Mouse (Mus musculus) liver, embryonic 11.5 days (tissue): ENCODE data around the gene Ulk2. TPM values are rescaled to one million over a fixed set of nuclear protein-coding genes. Genes with fewer than 3 reads are reported as not detected.
"Not testable (repeated sequence)": the region's sequence is repeated elsewhere in the genome, so short reads cannot be mapped to it uniquely, and the experiment has no call there.

Experiments used
- ATAC-seq: fragments of 200-750 bp; cut with Nextera tagmentation; replicated peaks from 2 replicates; pipeline ENCODE4 v1.8.0; 2017; ENCODE audit warnings: moderate number of reproducible peaks, mild to moderate bottlenecking, moderate TSS enrichment, moderate library complexity; ENCODE audit not compliant: low FRiP score
- DNase-seq: peaks from one replicate; pipeline ENCODE4 v3.0.0-alpha.2; 2017; ENCODE audit warnings: low spot score
- H3K27ac ChIP-seq: fragments of 300-500 bp; sonication (generic); 2 replicates; pipeline ENCODE4 v1.5.1; 2014; ENCODE audit warnings: mild to moderate bottlenecking, low read depth, low read length, control low read depth
- H3K27me3 ChIP-seq: fragments of 300-500 bp; sonication (generic); replicated peaks from 2 replicates; pipeline ENCODE4 v1.6.1; 2014; ENCODE audit warnings: low read length, mixed read lengths; ENCODE audit not compliant: control insufficient read depth, insufficient read depth
- H3K36me3 ChIP-seq: fragments of 300-500 bp; sonication (generic); 2 replicates; pipeline ENCODE4 v1.6.1; 2014; ENCODE audit warnings: mild to moderate bottlenecking, low read length, moderate library complexity, mixed read lengths; ENCODE audit not compliant: control insufficient read depth, insufficient read depth
- H3K4me1 ChIP-seq: fragments of 300-500 bp; sonication (generic); replicated peaks from 2 replicates; pipeline ENCODE4 v1.6.1; 2014; ENCODE audit warnings: low read length, mixed read lengths; ENCODE audit not compliant: control insufficient read depth, insufficient read depth
- H3K4me2 ChIP-seq: fragments of 300-500 bp; sonication (generic); 2 replicates; pipeline ENCODE4 v1.6.1; 2014; ENCODE audit warnings: mild to moderate bottlenecking, control low read depth, moderate library complexity
- H3K4me3 ChIP-seq: fragments of 300-500 bp; sonication (generic); 2 replicates; pipeline ENCODE4 v1.5.1; 2014; ENCODE audit warnings: low read depth, low read length, control low read depth
- H3K9ac ChIP-seq: fragments of 300-500 bp; sonication (generic); 2 replicates; pipeline ENCODE4 v1.6.1; 2014; ENCODE audit warnings: low read depth, low read length, control low read depth
- H3K9me3 ChIP-seq: fragments of 300-500 bp; sonication (generic); 2 replicates; pipeline ENCODE4 v1.6.1; 2016; ENCODE audit warnings: low read length, inconsistent platforms, mixed read lengths; ENCODE audit not compliant: control insufficient read depth
- WGBS: fragments of 180-500 bp; shearing (Covaris S2); extraction: QIAGEN DNeasy Blood & Tissue Kit; methylation state at CpG from one replicate; pipeline ENCODE4 v1.1.7; 2014; 5-methylcytosine and 5-hydroxymethylcytosine counted together
- polyA plus RNA-seq: library from polyadenylated mRNA; unstranded; fragments of >200 nt; fragmentation: Nextera tagmentation; extraction: Ambion mirVana; gene quantifications from 2 replicates; pipeline ENCODE4 v1.2.1, GENCODE M21; 2014

Ulk2 gene
- polyA plus RNA-seq, 1 experiment from 2014 or later: 6.9 TPM

- whole genome bisulfite sequencing: under 1% methylated on average over 81 of the region's 87 CpGs
- H3K27me3 ChIP-seq: no peaks in the 10 kb centered on the region
- H3K36me3 ChIP-seq: no peaks in the 10 kb centered on the region
- peak; percentile 86 for ATAC-seq
- H3K4me1 ChIP-seq: no peaks in the 10 kb centered on the region; the same call in 1 of the 2 replicates
- DNase-seq: peak; percentile 85
- peak overlapping the region; percentile 86 for H3K27ac ChIP-seq
- H3K4me3 ChIP-seq: peak overlapping the region; percentile 94
- H3K9me3 ChIP-seq: no peaks in the 10 kb centered on the region
- H3K9ac ChIP-seq: peak overlapping the region; percentile 82
- peak overlapping the region; percentile 75 for H3K4me2 ChIP-seq
These were observed 474 bp downstream of the Ulk2 start for GRCm38 (mm10) chr11:61854211-61854987.

- Histone ChIP-seq H3K4me3 (peak overlapping the region; percentile 94), H3K36me3 (no peaks in the 10 kb centered on the region), H3K27me3 (no peaks in the 10 kb centered on the region), H3K4me2 (peak overlapping the region; percentile 75), H3K9me3 (no peaks in the 10 kb centered on the region), H3K4me1 (no peaks in the 10 kb centered on the region; the same call in 1 of the 2 replicates), H3K27ac (no peak overlapping the region), H3K9ac (peak overlapping the region; percentile 82)
- DNase-seq (no peak), ATAC-seq (no peak)
- 18% methylated on average over 5 of the region's 5 CpGs for WGBS
These were observed 1.2 kb downstream of the Ulk2 start for GRCm38 (mm10) chr11:61853659-61854058.

DNA sequence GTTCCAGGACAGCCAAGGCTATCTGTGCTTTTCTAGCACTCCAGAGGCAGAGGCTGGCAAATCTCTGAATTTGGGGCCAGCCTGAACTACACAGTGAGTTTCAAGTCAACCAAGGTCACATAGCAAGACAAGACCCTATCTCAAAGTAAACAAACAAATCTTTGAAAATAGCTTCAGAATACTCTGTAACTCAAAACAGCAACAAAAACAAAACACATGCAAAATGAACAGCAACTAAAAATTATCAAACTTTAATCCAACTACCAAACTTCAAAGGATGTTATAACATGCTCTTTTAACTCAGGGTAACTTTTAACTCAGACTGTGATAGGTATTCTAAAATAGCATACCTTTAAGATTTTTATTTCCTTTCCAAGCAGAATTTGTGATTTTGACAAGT lies 2.0 kb downstream of the Ulk2 start:
- Histone ChIP-seq H3K27me3 (no peaks in the 10 kb centered on the region), H3K4me3 (no peak overlapping the region), H3K36me3 (no peaks in the 10 kb centered on the region), H3K4me1 (no peaks in the 10 kb centered on the region; the same call in 1 of the 2 replicates), H3K27ac (no peak overlapping the region), H3K9me3 (no peaks in the 10 kb centered on the region), H3K4me2 (no peak overlapping the region), H3K9ac (no peak overlapping the region)
- DNase-seq (no peak), ATAC-seq (no peak)

DNA sequence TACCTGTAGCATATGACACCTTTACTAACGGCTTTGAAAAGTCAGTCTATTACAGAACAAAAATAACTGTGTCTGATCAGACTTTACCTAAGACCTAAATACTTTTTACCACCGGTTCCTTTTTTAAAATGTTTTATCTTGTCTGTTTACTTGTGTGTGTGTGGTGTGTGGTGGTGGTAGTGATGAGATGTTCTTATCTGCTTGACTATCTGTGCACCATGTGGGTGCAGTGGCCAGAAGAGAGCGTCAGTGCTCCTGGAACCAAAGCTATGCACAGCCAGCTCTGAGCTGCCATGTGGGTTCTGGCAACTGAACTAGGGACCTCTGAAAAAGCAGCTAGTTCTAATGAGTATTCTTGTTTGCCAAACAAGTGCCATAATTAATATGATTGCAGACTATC lies 3.7 kb downstream of the Ulk2 start:
- no peaks in the 10 kb centered on the region; the same call in 1 of the 2 replicates for H3K4me1 ChIP-seq
- WGBS: 66% methylated on average over 3 of the region's 3 CpGs
- no peaks in the 10 kb centered on the region for H3K36me3 ChIP-seq
- DNase-seq: no peak
- H3K4me3 ChIP-seq: no peak overlapping the region
- H3K9ac ChIP-seq: no peak overlapping the region
- no peaks in the 10 kb centered on the region for H3K27me3 ChIP-seq
- no peak for ATAC-seq
- no peaks in the 10 kb centered on the region for H3K9me3 ChIP-seq
- no peak overlapping the region for H3K27ac ChIP-seq
- no peak overlapping the region for H3K4me2 ChIP-seq

- H3K27me3 ChIP-seq, H3K36me3 ChIP-seq, H3K4me1 ChIP-seq, H3K27ac ChIP-seq, H3K9ac ChIP-seq, ATAC-seq, H3K4me3 ChIP-seq, H3K9me3 ChIP-seq, DNase-seq, H3K4me2 ChIP-seq: not testable (repeated sequence)
- 54% methylated on average over 3 of the region's 3 CpGs for WGBS
These were observed 14.2 kb downstream of the Ulk2 start for GRCm38 (mm10) chr11:61840663-61841062.

DNA sequence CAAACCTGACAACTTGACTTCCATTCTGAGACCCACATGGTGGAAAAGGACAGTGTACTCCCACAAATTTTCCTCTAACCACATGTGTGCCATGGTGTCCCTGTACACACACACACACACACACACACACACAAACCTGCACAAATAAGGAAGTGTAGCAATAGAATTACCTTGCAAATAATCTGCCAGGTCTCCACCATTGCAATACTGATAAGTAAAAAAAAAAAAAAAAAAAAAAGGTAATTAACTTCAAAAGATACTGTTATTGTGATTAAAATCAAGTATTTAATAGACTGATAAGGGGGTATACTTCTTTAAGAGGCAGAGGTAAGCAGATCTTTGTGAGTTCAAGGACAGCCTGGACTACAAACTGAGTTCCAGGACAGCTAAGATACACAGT lies 14.9 kb downstream of the Ulk2 start:
- Histone ChIP-seq H3K9me3 (no peaks in the 10 kb centered on the region), H3K4me2 (no peak overlapping the region), H3K27ac (no peak overlapping the region), H3K9ac (no peak overlapping the region), H3K27me3 (no peaks in the 10 kb centered on the region), H3K4me3 (no peak overlapping the region), H3K4me1 (no peaks in the 10 kb centered on the region), H3K36me3 (no peaks in the 10 kb centered on the region; the same call in 1 of the 2 replicates)
- ATAC-seq: no peak
- DNase-seq: no peak

DNA sequence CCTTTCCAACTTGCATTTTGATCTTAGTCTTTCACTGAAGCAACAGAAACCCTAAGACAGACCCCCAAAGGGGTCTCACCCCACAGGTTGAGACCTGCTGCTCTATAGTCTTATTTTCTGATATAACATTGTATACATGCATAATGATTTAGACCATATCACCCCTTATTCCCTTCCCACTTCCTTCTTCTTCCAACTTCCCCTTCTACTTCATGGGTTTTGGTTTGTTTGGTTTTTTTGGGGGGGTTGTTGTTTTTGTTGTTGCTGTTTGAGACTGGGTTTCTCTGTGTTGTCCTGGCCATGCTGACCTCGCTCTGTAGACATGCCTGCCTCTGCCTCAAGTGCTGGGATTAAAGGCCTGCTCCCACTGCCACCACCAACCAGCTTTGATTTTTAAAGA lies 15.7 kb downstream of the Ulk2 start:
- H3K36me3 ChIP-seq: peaks cover 2% of the 10 kb centered on the region; the same call in 1 of the 2 replicates
- no peak overlapping the region for H3K27ac ChIP-seq
- no peaks in the 10 kb centered on the region for H3K27me3 ChIP-seq
- 84% methylated on average over 1 of the region's 1 CpGs for WGBS
- no peak overlapping the region for H3K4me2 ChIP-seq
- ATAC-seq (no peak), DNase-seq (no peak)
- no peak overlapping the region for H3K9ac ChIP-seq
- no peaks in the 10 kb centered on the region for H3K4me1 ChIP-seq
- no peaks in the 10 kb centered on the region for H3K9me3 ChIP-seq
- no peak overlapping the region for H3K4me3 ChIP-seq

DNA sequence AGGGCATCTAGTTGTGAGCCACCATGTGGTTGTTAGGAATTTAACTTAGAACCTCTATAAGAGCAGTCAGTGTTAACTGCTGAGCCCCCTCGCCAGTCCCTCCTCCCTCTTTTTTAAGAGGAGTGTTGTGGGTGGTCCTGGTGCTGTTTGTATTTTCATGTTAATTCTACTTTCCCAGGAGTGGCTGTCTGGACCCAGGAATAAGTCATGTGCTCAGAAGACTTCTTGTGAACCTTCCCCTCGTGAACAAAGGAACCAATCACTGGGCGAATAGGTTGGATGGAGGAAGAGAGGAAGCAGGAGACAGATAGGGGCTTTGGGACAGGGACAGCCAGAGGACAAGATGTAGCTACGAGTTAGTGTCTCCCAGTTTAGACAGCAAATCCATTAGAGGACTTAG lies 45.1 kb downstream of the Ulk2 start:
- Histone ChIP-seq H3K36me3 (no peaks in the 10 kb centered on the region; the same call in 1 of the 2 replicates), H3K9ac (no peak overlapping the region), H3K9me3 (no peaks in the 10 kb centered on the region), H3K27ac (no peak overlapping the region), H3K4me2 (no peak overlapping the region), H3K4me3 (no peak overlapping the region), H3K27me3 (no peaks in the 10 kb centered on the region), H3K4me1 (no peaks in the 10 kb centered on the region)
- ATAC-seq: no peak
- DNase-seq: no peak
- 49% methylated on average over 4 of the region's 4 CpGs for WGBS

DNA sequence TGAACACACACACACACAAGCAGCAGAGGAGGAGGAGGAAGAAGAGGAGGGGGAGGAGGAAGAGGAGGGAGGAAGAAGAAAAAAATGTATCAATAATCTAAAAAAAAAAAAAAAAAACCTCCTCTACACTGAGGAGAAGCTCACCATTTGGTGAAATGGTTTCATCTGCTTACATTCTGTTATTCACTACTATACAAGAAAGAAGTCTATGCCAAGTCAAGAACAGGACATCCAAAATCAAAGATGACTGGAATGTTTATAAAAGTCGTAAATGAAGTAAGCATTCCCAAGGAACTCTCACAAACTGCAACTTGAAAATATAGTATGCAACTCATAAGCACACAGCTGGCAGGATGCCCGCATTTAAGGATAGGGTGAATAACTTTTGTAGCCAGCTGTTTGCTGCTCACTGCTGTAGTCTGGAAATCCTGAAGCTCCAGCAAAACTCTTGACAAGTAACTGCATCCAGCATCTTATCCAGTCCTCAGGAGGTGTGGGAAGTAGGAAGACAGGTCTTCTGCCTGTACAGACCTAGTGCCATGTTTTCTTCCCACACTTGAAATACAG lies 46.2 kb downstream of the Ulk2 start:
- H3K9me3 ChIP-seq: no peaks in the 10 kb centered on the region
- no peaks in the 10 kb centered on the region for H3K4me1 ChIP-seq
- no peak overlapping the region for H3K4me3 ChIP-seq
- H3K9ac ChIP-seq: no peak overlapping the region
- H3K27ac ChIP-seq: no peak overlapping the region
- ATAC-seq (no peak), DNase-seq (no peak)
- H3K4me2 ChIP-seq: no peak overlapping the region
- WGBS: 87% methylated on average over 2 of the region's 2 CpGs
- no peaks in the 10 kb centered on the region for H3K27me3 ChIP-seq
- H3K36me3 ChIP-seq: no peaks in the 10 kb centered on the region; the same call in 1 of the 2 replicates
